Mouse (Mus musculus) induced T-regulatory cell, adult 2 months (primary cell): Measurements from ENCODE around the gene Gm13697.

Experiments used
- DNase-seq: peaks from one replicate; pipeline ENCODE4 v3.0.0-alpha.2; 2012; ENCODE audit warnings: low read depth

The Gm13697 gene

GRCm38 (mm10) chr2:84035997-84036396 is 51.5 kb downstream of the Gm13697 start:
- no peak for DNase-seq
